Mouse (Mus musculus): ENCODE measurements at regions not wholly inside any gene's neighbourhood (a gene's known extent, or its start where the extent isn't known, plus 50 kb on each side); places are given as distances from the start of the nearest gene placed in this dataset.
A peak's percentile ranks its signal among the peaks of the same experiment; 100 is the strongest.

GRCm38 (mm10) chr2:50921002-50921401, 227.9 kb downstream of the Rnd3 start:
- no peak for DNase-seq

- peak in 1 of 2 experiments; percentile 10 for DNase-seq
Measured at GRCm38 (mm10) chr2:50916323-50917221, 232.3 kb downstream of the Rnd3 start.

- DNase-seq = peak; percentile 28 to 34
Measured at GRCm38 (mm10) chr2:50915149-50915548, 233.8 kb downstream of the Rnd3 start.

- DNase-seq = no peak
Measured at GRCm38 (mm10) chr2:50914176-50914575, 234.7 kb downstream of the Rnd3 start.

GRCm38 (mm10) chr2:50908762-50909161, 240.1 kb downstream of the Rnd3 start:
- no peak for DNase-seq

GRCm38 (mm10) chr2:50902701-50903100, 246.2 kb downstream of the Rnd3 start:
- DNase-seq = no peak

- no peak for DNase-seq
Measured at GRCm38 (mm10) chr2:50902220-50902619, 246.7 kb downstream of the Rnd3 start.

GRCm38 (mm10) chr2:50888992-50889391, 259.9 kb downstream of the Rnd3 start:
- DNase-seq = no peak

GRCm38 (mm10) chr2:50887954-50888353, 261.0 kb downstream of the Rnd3 start:
- DNase-seq = no peak

- DNase-seq = no peak
Measured at GRCm38 (mm10) chr2:50885924-50886315, 263.0 kb downstream of the Rnd3 start.

GRCm38 (mm10) chr2:50885280-50885923, 263.5 kb downstream of the Rnd3 start:
- no peak for DNase-seq

- no peak for DNase-seq
Measured at GRCm38 (mm10) chr2:50881514-50882038, 267.3 kb downstream of the Rnd3 start.

- DNase-seq = peak; percentile 29 to 33
Measured at GRCm38 (mm10) chr2:50880806-50881205, 268.1 kb downstream of the Rnd3 start.

- peak; percentile 55 to 75 for DNase-seq
Measured at GRCm38 (mm10) chr2:50877716-50878115, 271.2 kb downstream of the Rnd3 start.

GRCm38 (mm10) chr2:50875072-50875471, 273.8 kb downstream of the Rnd3 start:
- no peak for DNase-seq

- DNase-seq = no peak
Measured at GRCm38 (mm10) chr2:50853538-50854244, 295.2 kb downstream of the Rnd3 start.

GRCm38 (mm10) chr2:50852413-50852919, 296.4 kb downstream of the Rnd3 start:
- no peak for DNase-seq

- no peak for DNase-seq
Measured at GRCm38 (mm10) chr2:50850071-50850470, 298.8 kb downstream of the Rnd3 start.

- peak in 1 of 2 experiments; percentile 51 for DNase-seq
Measured at GRCm38 (mm10) chr2:50841881-50842280, 307.0 kb downstream of the Rnd3 start.

GRCm38 (mm10) chr2:50835511-50836320, 313.2 kb downstream of the Rnd3 start:
- DNase-seq = no peak

GRCm38 (mm10) chr2:50833791-50834190, 315.1 kb downstream of the Rnd3 start:
- no peak for DNase-seq

All from heart, adult 18-20 months (tissue).